Comparison of ENCODE assay signal across 9 mouse cellular contexts in the genomic region with DNA sequence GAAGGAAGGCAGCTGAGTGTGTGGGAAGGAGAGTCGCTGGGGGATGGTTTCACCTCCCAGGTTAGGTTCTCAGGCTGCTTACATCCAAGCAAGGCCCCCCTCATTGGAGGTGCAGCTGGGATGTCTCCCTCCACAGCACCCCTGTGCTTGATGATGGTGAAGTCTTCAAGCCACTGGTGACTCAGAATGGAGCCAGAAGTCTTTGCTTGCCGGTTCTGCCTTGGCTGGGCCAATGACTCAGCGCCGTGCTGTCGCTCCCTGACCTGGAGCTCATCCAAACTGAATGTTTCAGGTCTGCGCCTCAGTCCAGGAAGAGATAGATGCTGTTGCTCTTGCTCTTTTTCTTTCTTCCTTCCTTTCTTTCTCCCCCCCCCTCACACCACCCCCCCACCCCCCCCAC. TPM values are rescaled to one million over a fixed set of nuclear protein-coding genes. Genes with fewer than 3 reads are reported as not detected.
DNase-seq lines count a peak whose midpoint lies in the region; ATAC-seq and TF ChIP-seq lines count a peak whose summit lies in the region.
"Had no signal": no experiment of that assay in that cellular context is flagged by ENCODE, and none has a peak within 500 bp of the region (broad histone marks: within the 10 kb centered on the region; RNA-seq: fewer than 3 reads in every experiment).

No protein-coding gene starts in this region.

- TF ChIP-seq CTCF in embryonic fibroblast, embryonic 13.5 days (IDR thresholded peaks at IDR 0.05; ENCODE audit: borderline replicate concordance, insufficient read depth, low read length): no peak

- 71% methylated on average over 6 of the region's 6 CpGs for WGBS in midbrain, embryonic 10.5 days
- WGBS in midbrain, embryonic 15.5 days: 61% methylated on average over 6 of the region's 6 CpGs

- H3K4me3 ChIP-seq in midbrain, embryonic 10.5 days: no peak overlapping the region
- no peak overlapping the region for H3K4me3 ChIP-seq in midbrain, embryonic 15.5 days
- no peak overlapping the region for H3K4me3 ChIP-seq in embryonic fibroblast, embryonic 13.5 days (ENCODE audit: insufficient read depth, low read length)
- H3K4me3 ChIP-seq: limb, embryonic 12.5 days had no signal

- peaks cover 88% of the 10 kb centered on the region for H3K4me1 ChIP-seq in midbrain, embryonic 10.5 days
- peaks cover 55% of the 10 kb centered on the region for H3K4me1 ChIP-seq in midbrain, embryonic 15.5 days
- peaks cover 29% of the 10 kb centered on the region for H3K4me1 ChIP-seq in embryonic fibroblast, embryonic 13.5 days (ENCODE audit: control insufficient read depth, insufficient read depth, low read length)

- no peak for DNase-seq in midbrain, embryonic 10.5 days (ENCODE audit: low spot score)
- peak; percentile 84 for DNase-seq in adrenal gland, postnatal 10 days
- peak; percentile 68 to 71 for DNase-seq in heart, postnatal 36 days
- DNase-seq in lung, postnatal 36 days: peak; percentile 79
- DNase-seq in thymus, postnatal 4 days: no peak
- DNase-seq in spleen, adult 18-20 months: no peak

- H3K4me2 ChIP-seq in midbrain, embryonic 15.5 days: no peak overlapping the region

- no peak for TF ChIP-seq POLR2A in embryonic fibroblast, embryonic 13.5 days (IDR thresholded peaks at IDR 0.05; ENCODE audit: low read depth, low read length)

- H3K9me3 ChIP-seq in midbrain, embryonic 10.5 days (replicated peaks): no peaks in the 10 kb centered on the region
- H3K9me3 ChIP-seq in midbrain, embryonic 15.5 days: no peaks in the 10 kb centered on the region
- H3K9me3 ChIP-seq: limb, embryonic 12.5 days had no signal

- ATAC-seq in midbrain, embryonic 15.5 days (replicated peaks): no peak

- no peak overlapping the region for H3K9ac ChIP-seq in midbrain, embryonic 15.5 days

- intact Hi-C loops in heart, postnatal 36 days (cut with DNase I): no loop called here

- H3K36me3 ChIP-seq in midbrain, embryonic 10.5 days: no peaks in the 10 kb centered on the region
- no peaks in the 10 kb centered on the region for H3K36me3 ChIP-seq in midbrain, embryonic 15.5 days (replicated peaks)
- H3K36me3 ChIP-seq: limb, embryonic 12.5 days had no signal

- 0 out of 2 replicates have a peak overlapping the region, but pooled peaks have one; percentile 74 for H3K27ac ChIP-seq in midbrain, embryonic 10.5 days (replicated peaks)
- H3K27ac ChIP-seq in midbrain, embryonic 15.5 days: no peak overlapping the region
- peak overlapping the region; percentile 94 for H3K27ac ChIP-seq in embryonic fibroblast, embryonic 13.5 days (ENCODE audit: insufficient read depth, low read length)

- H3K27me3 ChIP-seq in midbrain, embryonic 10.5 days (ENCODE audit: low read depth, poor library complexity, severe bottlenecking): peaks cover 31% of the 10 kb centered on the region; the same call in 1 of the 2 replicates
- H3K27me3 ChIP-seq in midbrain, embryonic 15.5 days (replicated peaks): no peaks in the 10 kb centered on the region
- H3K27me3 ChIP-seq: limb, embryonic 12.5 days had no signal

RNA-seq across cellular contexts. Expression of a gene that starts 8.5 kb away (rescaled TPM):
- 6.4 and 7.2 TPM in 2 replicates for polyA plus RNA-seq in midbrain, embryonic 10.5 days (2016; fragmentation: Nextera tagmentation; extraction: Ambion mirVana)
- polyA plus RNA-seq in midbrain, embryonic 15.5 days (2015; fragmentation: Nextera tagmentation; extraction: Ambion mirVana): 2.0 and 2.5 TPM in 2 replicates
- 100 to 1,000 TPM in 1 of 2 experiments, 10 to 100 TPM in 1; 77.1 to 125 TPM for total RNA-seq in adrenal gland, postnatal 10 days (2021)
- 63.4 and 70.8 TPM in 2 replicates for polyA plus RNA-seq in embryonic fibroblast, embryonic 13.5 days (2011; ENCODE audit: insufficient read length, low read depth, missing spikeins)
- 100 to 1,000 TPM; 258 to 272 TPM for total RNA-seq in heart, postnatal 36 days (2021)

Comparison
In these comparisons a context has a peak if more than half of its experiments do, and no peak if none do; other contexts are left out.
1. DNase-seq: peak in adrenal gland, postnatal 10 days (single experiment), heart, postnatal 36 days (2 of 2) and lung, postnatal 36 days (single experiment); none in midbrain, embryonic 10.5 days (single experiment), thymus, postnatal 4 days (single experiment) and spleen, adult 18-20 months (0 of 2).